Mouse (Mus musculus): Measurements from ENCODE around the gene Tbc1d7. TPM values are rescaled to one million over a fixed set of nuclear protein-coding genes. Genes with fewer than 3 reads are reported as not detected.

Tbc1d7 gene
- polyA plus RNA-seq, 1 experiment from 2014 or later: 52.0 TPM

- Histone ChIP-seq H3K36me3 (ENCODE audit: insufficient read depth, low read length) (no peaks in the 10 kb centered on the region), H3K4me1 (replicated peaks; ENCODE audit: insufficient read depth, low read length) (no peaks in the 10 kb centered on the region), H3K9ac (ENCODE audit: low read depth, low read length) (no peak overlapping the region), H3K27ac (no peak overlapping the region), H3K4me3 (replicated peaks; ENCODE audit: low read depth, low read length) (no peak overlapping the region), H3K27me3 (ENCODE audit: insufficient read depth, low read length) (no peaks in the 10 kb centered on the region), H3K4me2 (ENCODE audit: low read length) (no peak overlapping the region), H3K9me3 (replicated peaks; ENCODE audit: low read length) (no peaks in the 10 kb centered on the region)
- ATAC-seq (replicated peaks; ENCODE audit: low FRiP score, low read depth): no peak
- WGBS: 15% methylated on average over 9 of the region's 9 CpGs
- TF ChIP-seq CTCF (IDR thresholded peaks at IDR 0.05; ENCODE audit: low read depth): peak; percentile 85
- peak; percentile 85 for DNase-seq (ENCODE audit: low spot score)
Observed at GRCm38 (mm10) chr13:43173262-43173661, 2.0 kb upstream of the Tbc1d7 start.

DNA sequence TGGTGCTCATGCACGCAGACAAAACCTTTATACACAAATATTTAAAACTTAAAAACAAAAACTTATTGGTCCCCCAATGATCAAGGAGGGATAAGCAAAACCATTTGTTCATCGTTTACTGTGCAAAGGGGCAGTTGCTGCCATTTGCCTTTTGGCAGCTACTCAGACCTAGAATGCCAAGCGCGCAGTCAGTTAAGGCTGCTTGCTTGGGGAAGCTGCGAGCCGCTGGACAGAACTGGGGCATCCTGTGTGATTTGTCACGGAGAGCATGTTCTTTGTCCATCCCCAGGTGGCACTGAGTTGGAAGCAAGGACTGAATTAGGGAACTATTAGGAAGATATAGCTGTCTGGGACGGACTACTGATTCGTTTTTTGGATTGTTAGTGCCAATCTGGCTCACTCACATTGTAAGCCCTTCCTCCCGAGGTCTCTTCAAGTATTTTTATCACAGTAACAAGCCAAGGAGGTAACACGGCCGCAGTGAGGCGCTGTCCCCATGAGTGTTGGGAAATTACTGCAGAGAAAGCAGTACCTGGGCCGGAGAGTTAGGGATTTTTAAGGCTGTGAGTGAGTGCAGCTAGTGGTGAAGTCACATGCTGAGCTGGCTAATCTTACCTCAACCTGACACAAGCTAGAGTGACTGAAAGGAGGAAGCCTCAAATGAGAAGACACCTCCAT lies 874 bp upstream of the Tbc1d7 start:
- no peaks in the 10 kb centered on the region for H3K4me1 ChIP-seq (replicated peaks; ENCODE audit: insufficient read depth, low read length)
- H3K4me2 ChIP-seq (ENCODE audit: low read length): peak overlapping the region; percentile 88
- no peaks in the 10 kb centered on the region for H3K9me3 ChIP-seq (replicated peaks; ENCODE audit: low read length)
- TF ChIP-seq CTCF (IDR thresholded peaks at IDR 0.05; ENCODE audit: low read depth): peak; percentile 50
- H3K9ac ChIP-seq (ENCODE audit: low read depth, low read length): 0 out of 2 replicates have a peak overlapping the region, but pooled peaks have one; percentile 75
- ATAC-seq (replicated peaks; ENCODE audit: low FRiP score, low read depth) (no peak), DNase-seq (ENCODE audit: low spot score) (no peak)
- no peaks in the 10 kb centered on the region for H3K36me3 ChIP-seq (ENCODE audit: insufficient read depth, low read length)
- 35% methylated on average over 14 of the region's 14 CpGs for WGBS
- H3K27me3 ChIP-seq (ENCODE audit: insufficient read depth, low read length): no peaks in the 10 kb centered on the region
- H3K4me3 ChIP-seq (replicated peaks; ENCODE audit: low read depth, low read length): peak overlapping the region; percentile 60; the same call in 1 of the 2 replicates
- no peak overlapping the region for H3K27ac ChIP-seq

DNA sequence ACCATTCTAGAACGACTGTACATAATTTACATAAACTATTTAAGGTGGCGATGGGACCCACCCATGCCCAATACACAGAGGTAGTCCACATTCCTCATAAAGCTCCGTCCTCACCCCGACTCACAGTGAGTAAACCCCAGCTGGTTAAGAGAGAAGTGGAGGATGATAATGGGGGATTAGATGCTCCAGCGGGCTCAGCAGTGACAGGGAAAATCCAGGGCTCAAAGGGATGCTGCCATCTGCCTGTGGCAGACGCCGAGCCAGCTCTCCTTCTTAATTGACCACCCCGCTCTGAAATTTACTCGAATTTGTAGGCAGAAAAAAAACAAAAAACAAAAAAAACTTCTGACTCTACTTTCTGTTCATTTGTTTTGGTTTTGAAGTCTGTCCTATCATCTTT lies 3.6 kb downstream of the Tbc1d7 start:
- ATAC-seq (replicated peaks; ENCODE audit: low FRiP score, low read depth) (no peak), DNase-seq (ENCODE audit: low spot score) (no peak)
- Histone ChIP-seq H3K9me3 (replicated peaks; ENCODE audit: low read length) (no peaks in the 10 kb centered on the region), H3K27ac (no peak overlapping the region), H3K4me2 (ENCODE audit: low read length) (no peak overlapping the region), H3K4me1 (replicated peaks; ENCODE audit: insufficient read depth, low read length) (no peaks in the 10 kb centered on the region), H3K27me3 (ENCODE audit: insufficient read depth, low read length) (no peaks in the 10 kb centered on the region), H3K9ac (ENCODE audit: low read depth, low read length) (no peak overlapping the region), H3K4me3 (replicated peaks; ENCODE audit: low read depth, low read length) (no peak overlapping the region), H3K36me3 (ENCODE audit: insufficient read depth, low read length) (peaks cover 13% of the 10 kb centered on the region; the same call in 1 of the 2 replicates)
- TF ChIP-seq CTCF (IDR thresholded peaks at IDR 0.05; ENCODE audit: low read depth): no peak
- 74% methylated on average over 9 of the region's 9 CpGs for WGBS

DNA sequence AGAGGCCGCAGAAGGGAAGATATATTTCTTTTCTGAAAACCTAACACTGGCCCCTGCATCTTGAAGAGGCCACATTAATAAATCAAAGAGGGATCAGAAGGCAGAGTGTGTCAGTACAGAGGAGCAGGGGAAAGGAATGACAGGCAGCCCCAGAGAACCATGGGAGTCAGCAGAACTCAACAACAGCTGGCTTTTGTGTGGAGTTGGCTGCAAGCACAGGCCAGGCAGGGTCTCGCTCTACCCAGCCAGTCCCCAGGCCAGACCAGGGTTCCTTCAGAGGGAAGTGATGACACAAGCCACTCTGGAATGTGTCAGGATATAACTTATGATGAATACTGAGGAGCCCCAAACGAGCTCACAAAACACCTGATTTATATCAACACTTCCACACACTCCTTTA lies 11.9 kb downstream of the Tbc1d7 start:
- no peak for TF ChIP-seq CTCF (IDR thresholded peaks at IDR 0.05; ENCODE audit: low read depth)
- peaks cover 17% of the 10 kb centered on the region for H3K36me3 ChIP-seq (ENCODE audit: insufficient read depth, low read length)
- WGBS: 27% methylated on average over 3 of the region's 3 CpGs
- H3K27me3 ChIP-seq (ENCODE audit: insufficient read depth, low read length): no peaks in the 10 kb centered on the region
- no peaks in the 10 kb centered on the region for H3K9me3 ChIP-seq (replicated peaks; ENCODE audit: low read length)
- ATAC-seq (replicated peaks; ENCODE audit: low FRiP score, low read depth) (peak; percentile 69; the same call in 1 of the 2 replicates), DNase-seq (ENCODE audit: low spot score) (peak; percentile 93)
- peak overlapping the region; percentile 77 for H3K27ac ChIP-seq
- no peak overlapping the region for H3K4me2 ChIP-seq (ENCODE audit: low read length)
- H3K4me1 ChIP-seq (replicated peaks; ENCODE audit: insufficient read depth, low read length): peaks cover 16% of the 10 kb centered on the region
- H3K4me3 ChIP-seq (replicated peaks; ENCODE audit: low read depth, low read length): no peak overlapping the region
- no peak overlapping the region for H3K9ac ChIP-seq (ENCODE audit: low read depth, low read length)

GRCm38 (mm10) chr13:43158281-43158680 lies 13.0 kb downstream of the Tbc1d7 start:
- no peak for TF ChIP-seq CTCF (IDR thresholded peaks at IDR 0.05; ENCODE audit: low read depth)
- Histone ChIP-seq H3K27ac (peak overlapping the region; percentile 77), H3K36me3 (ENCODE audit: insufficient read depth, low read length) (peaks cover 12% of the 10 kb centered on the region; the same call in 1 of the 2 replicates)

GRCm38 (mm10) chr13:43157370-43157769 lies 13.9 kb downstream of the Tbc1d7 start:
- WGBS: 40% methylated on average over 5 of the region's 5 CpGs
- peak overlapping the region; percentile 57; the same call in 1 of the 2 replicates for H3K27ac ChIP-seq
- TF ChIP-seq CTCF (IDR thresholded peaks at IDR 0.05; ENCODE audit: low read depth): no peak

More at GRCm38 (mm10) chr13:43158281-43158680, 13.0 kb downstream of the Tbc1d7 start:
- no peaks in the 10 kb centered on the region for H3K27me3 ChIP-seq (ENCODE audit: insufficient read depth, low read length)
- no peaks in the 10 kb centered on the region for H3K9me3 ChIP-seq (replicated peaks; ENCODE audit: low read length)
- ATAC-seq (replicated peaks; ENCODE audit: low FRiP score, low read depth): 0 out of 2 replicates have a peak, but pooled peaks have one; percentile 23
- no peak overlapping the region for H3K4me2 ChIP-seq (ENCODE audit: low read length)
- H3K9ac ChIP-seq (ENCODE audit: low read depth, low read length): no peak overlapping the region
- H3K4me1 ChIP-seq (replicated peaks; ENCODE audit: insufficient read depth, low read length): peaks cover 16% of the 10 kb centered on the region
- WGBS: 35% methylated on average over 5 of the region's 5 CpGs
- DNase-seq (ENCODE audit: low spot score): peak; percentile 35
- H3K4me3 ChIP-seq (replicated peaks; ENCODE audit: low read depth, low read length): no peak overlapping the region

More at GRCm38 (mm10) chr13:43157370-43157769, 13.9 kb downstream of the Tbc1d7 start:
- ATAC-seq (replicated peaks; ENCODE audit: low FRiP score, low read depth) (no peak), DNase-seq (ENCODE audit: low spot score) (peak; percentile 40)
- Histone ChIP-seq H3K9me3 (replicated peaks; ENCODE audit: low read length) (no peaks in the 10 kb centered on the region), H3K36me3 (ENCODE audit: insufficient read depth, low read length) (peaks cover 12% of the 10 kb centered on the region; the same call in 1 of the 2 replicates), H3K9ac (ENCODE audit: low read depth, low read length) (no peak overlapping the region), H3K27me3 (ENCODE audit: insufficient read depth, low read length) (no peaks in the 10 kb centered on the region), H3K4me1 (replicated peaks; ENCODE audit: insufficient read depth, low read length) (peaks cover 16% of the 10 kb centered on the region), H3K4me3 (replicated peaks; ENCODE audit: low read depth, low read length) (no peak overlapping the region), H3K4me2 (ENCODE audit: low read length) (no peak overlapping the region)

Data from kidney, postnatal 0 days (tissue).